Mouse (Mus musculus): ENCODE results near the gene Cldn20.
A peak's percentile ranks its signal among the peaks of the same experiment; 100 is the strongest.

The Cldn20 gene

DNA sequence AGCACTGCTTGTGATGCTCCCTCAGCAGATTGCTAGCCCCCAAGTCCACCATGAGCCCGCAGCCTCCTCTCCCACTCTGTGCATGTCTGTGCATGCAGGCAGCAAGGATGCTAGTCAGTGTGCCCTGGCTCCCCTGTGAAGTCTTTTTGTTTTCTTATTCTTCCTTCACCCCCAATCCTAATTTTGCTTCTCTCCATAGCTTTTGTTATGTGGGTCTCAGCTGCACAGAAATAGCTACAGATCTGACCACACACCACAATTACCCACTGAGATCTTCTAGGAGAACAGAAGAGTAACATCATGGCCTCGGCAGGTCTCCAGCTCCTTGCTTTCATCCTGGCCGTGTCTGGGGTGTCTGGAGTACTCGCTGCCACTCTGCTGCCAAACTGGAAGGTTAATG lies at the start of gene Cldn20:
Cldn20 (plus strand) TSS at position 301 of the 400 bp plus-strand sequence.
- no peak for DNase-seq (ENCODE audit: low spot score)

- DNase-seq (ENCODE audit: low spot score): no peak
Observed at GRCm38 (mm10) chr17:3483091-3483490, 49.3 kb upstream of the Cldn20 start.

- no peak for DNase-seq (ENCODE audit: low spot score)
Observed at GRCm38 (mm10) chr17:3485851-3486250, 46.5 kb upstream of the Cldn20 start.

DNA sequence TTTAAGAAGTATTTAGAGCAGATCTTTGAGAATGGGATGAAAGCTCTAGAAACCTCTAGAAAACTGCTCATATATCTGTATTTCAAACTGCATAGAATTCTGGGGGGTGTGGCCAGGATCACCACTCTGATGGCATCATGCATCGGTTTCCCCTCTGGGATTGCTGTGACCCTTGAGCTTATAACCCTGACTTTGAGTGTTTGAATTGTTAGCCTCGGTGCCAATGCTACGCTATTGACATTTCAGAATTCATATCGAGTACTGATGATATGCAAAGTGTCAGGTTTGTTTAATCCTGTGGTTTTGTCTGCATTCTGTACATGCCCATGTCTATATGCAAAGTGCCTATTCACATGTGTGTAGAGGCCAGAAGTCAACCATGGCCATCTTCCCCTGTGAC lies 45.1 kb upstream of the Cldn20 start:
- DNase-seq (ENCODE audit: low spot score): no peak

GRCm38 (mm10) chr17:3487721-3488601 lies 44.4 kb upstream of the Cldn20 start:
- no peak for DNase-seq (ENCODE audit: low spot score)

DNA sequence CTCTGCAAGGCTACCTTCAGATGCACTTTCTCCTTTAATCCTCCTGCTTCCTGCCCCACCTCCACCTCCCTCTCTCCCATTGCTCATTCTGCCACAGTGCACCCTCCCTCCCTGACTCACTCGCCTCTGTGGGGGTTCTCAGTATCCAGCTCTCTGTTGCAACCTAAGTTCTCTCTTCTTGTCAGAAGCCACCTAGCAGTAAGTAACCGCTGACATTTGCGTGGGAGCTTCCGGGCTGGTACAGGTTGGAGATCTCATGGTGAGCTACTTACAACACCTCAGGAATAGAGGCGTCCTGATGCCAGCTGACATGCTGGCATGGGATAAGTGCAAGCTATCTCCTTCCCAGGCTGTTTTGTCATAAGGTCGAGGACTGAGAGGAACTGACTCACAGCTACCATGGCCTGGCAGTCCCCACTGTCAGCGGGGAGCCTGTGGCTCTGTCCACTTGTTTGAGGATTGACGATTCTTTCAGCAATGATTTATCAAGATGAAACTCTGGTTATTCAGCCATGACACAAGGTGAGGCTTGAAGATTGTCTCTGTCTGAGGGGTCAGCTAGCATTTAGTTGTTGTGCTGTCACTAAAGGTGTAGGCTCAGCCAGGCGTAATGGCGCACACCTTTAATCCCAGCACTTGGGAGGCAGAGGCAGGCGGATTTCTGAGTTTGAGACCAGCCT lies 42.0 kb upstream of the Cldn20 start:
- DNase-seq (ENCODE audit: low spot score): no peak

DNA sequence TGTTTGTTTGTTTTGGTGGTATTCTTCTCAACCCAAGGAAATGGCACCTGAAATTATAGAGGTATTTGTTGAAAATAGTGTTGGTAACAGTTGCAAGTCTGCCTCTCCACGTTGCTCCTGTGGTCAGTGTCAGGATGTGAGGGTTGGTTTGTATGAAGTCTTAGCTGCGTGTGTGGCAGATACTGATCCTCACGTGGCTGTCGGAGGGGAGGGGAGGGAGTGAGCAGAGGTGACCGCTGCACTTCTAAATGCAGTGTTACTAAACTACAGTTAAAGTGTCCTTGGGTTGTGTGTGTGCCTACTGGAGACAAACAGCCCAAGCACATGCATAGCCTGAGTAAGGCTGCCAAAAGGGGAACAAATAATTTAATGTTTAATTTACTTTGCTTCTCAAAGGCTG lies 41.3 kb upstream of the Cldn20 start:
- DNase-seq (ENCODE audit: low spot score): no peak

DNA sequence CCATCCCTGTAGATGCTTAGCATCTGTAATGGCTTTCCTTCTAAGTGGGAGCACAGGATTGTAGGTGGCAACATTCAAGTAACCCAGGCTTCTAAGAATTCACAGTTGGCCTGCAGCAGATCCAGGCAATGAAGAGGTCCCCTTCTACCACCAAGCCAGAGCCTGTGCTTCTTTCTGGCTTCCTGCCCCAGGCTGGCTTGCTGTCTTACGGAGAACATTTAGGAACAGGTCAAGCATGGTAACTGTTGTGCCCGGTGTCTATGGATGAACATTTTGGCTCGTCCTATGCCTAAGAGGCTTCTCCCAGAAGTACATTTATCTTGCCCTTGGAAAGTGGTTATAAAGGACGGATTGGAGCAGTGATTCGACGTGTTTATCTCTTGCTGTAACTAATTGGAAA lies 40.7 kb upstream of the Cldn20 start:
- no peak for DNase-seq (ENCODE audit: low spot score)

GRCm38 (mm10) chr17:3495576-3495975 lies 36.8 kb upstream of the Cldn20 start:
- no peak for DNase-seq (ENCODE audit: low spot score)

DNA sequence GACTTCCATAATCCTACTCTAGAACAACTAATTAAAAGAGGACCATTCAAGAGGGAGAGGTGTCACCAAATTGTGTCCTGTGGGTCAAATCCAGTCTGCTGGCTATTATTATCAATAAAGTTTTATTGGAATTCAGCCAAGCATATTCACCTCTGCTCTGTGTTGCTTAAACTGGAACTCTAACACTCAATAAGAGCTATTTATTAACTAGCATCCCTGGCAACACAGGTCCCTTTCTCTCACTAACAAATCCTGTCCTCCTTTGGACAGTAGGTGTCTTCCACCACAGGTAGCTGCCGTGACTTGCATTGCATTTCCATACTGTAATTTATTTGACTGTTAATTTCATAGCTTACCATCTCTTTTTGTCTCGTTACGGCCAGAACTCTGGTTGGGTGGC lies 36.3 kb upstream of the Cldn20 start:
- DNase-seq (ENCODE audit: low spot score): no peak

DNA sequence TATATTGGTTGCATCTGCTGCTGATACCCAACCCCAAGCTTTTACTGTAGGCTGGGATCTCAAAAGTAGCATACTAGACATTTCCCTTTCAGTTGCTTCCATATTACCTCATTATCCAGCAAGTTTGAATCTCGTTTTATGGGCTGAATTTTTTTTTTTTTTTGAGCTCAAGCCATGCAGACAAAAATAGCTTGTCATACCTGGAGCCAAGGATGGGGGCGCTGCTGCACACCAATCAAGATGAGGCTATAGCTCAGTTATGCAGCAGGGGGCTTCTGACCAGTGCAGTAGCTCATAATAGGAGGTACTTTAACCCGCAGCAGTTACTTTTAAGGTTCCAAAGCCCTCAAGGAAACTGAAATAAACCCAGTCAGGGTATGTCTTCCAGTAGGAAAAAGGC lies 34.3 kb upstream of the Cldn20 start:
- DNase-seq (ENCODE audit: low spot score): no peak

- DNase-seq (ENCODE audit: low spot score): no peak
Observed at GRCm38 (mm10) chr17:3498580-3498979, 33.8 kb upstream of the Cldn20 start.

GRCm38 (mm10) chr17:3499468-3499867 lies 32.9 kb upstream of the Cldn20 start:
- no peak for DNase-seq (ENCODE audit: low spot score)

DNA sequence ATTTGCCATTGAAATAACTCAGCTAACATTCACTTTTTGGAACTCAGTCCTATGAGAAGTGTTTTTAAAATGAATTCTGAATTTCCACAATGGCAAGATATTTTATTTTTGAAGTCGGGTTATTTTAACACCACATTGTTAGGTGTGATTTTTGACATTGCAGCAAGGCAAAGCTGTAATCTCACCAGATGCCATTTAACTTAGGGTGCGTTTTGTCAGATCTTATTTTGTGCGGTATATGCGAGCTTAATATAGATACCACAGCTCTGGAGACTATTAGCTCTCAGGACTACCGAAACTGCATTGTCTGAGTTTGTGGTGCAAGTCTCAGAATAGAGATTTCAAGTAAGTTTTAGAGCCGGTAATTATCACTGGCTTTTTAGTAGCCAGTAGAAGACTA lies 32.3 kb upstream of the Cldn20 start:
- no peak for DNase-seq (ENCODE audit: low spot score)

GRCm38 (mm10) chr17:3500936-3501335 lies 31.4 kb upstream of the Cldn20 start:
- DNase-seq (ENCODE audit: low spot score): no peak

DNA sequence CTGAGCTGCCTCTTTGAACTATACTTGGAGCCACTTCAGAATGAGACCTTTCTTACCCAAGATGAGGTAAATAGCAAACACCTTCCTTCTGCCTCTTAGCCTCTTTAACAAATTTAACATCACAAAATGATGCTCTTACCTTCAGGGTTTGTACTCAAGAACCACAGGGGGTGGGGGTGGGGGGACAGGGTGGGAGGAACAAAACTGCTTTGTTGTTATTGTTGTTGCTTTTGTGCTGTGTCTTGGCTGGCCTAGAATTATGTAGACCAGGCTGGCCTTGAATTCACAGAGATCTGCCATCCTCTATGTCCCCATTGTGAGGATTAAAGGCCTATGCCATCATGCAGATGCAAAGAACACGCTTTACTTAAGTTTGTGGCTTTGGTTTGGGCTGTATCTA lies 26.6 kb upstream of the Cldn20 start:
- DNase-seq (ENCODE audit: low spot score): no peak

DNA sequence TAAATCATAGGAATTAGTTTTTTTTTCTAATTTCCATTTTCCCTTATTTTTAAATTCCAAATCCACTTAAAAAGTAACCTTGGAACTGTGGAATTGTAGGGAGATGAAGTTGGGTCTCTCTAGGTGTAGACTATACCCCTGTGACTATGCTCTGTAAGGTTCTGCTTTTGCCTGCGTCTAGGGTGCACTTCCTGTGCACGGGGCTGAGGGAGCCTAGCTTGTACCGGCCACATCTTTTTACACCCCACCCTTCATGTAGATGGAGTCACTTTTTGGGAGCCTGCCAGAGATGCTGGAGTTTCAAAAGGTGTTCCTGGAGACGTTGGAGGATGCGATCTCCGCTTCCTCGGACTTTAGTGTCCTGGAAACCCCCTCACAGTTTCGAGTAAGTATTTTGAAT lies 25.8 kb upstream of the Cldn20 start:
- no peak for DNase-seq (ENCODE audit: low spot score)

GRCm38 (mm10) chr17:3509841-3510240 lies 22.5 kb upstream of the Cldn20 start:
- DNase-seq (ENCODE audit: low spot score): peak; percentile 21

GRCm38 (mm10) chr17:3514316-3514715 lies 18.0 kb upstream of the Cldn20 start:
- no peak for DNase-seq (ENCODE audit: low spot score)

- no peak for DNase-seq (ENCODE audit: low spot score)
Observed at GRCm38 (mm10) chr17:3515851-3516250, 16.5 kb upstream of the Cldn20 start.

- DNase-seq (ENCODE audit: low spot score): no peak
Observed at GRCm38 (mm10) chr17:3516406-3516805, 15.9 kb upstream of the Cldn20 start.

DNA sequence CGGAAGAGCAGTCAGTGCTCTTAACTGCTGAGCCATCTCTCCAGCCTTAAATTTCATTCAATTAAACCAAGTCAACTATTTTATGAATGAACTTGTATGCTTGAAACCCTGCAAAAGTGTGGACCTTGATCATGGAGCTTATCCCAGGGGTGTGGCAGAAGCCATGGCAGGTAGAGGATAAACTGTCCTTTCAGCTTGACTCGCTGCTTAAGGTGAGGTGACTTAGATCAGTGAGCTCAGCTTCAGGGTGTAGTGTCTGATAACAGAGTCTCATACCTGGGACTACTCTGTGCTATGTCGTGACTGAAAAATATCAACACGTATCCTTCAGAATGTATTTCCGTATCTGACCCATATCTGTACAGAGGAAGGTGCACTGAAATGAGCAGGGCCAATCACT lies 12.0 kb upstream of the Cldn20 start:
- no peak for DNase-seq (ENCODE audit: low spot score)

GRCm38 (mm10) chr17:3527841-3528471 lies 4.4 kb upstream of the Cldn20 start:
- no peak for DNase-seq (ENCODE audit: low spot score)
